Mouse (Mus musculus) midbrain, embryonic 10.5 days (tissue): ENCODE data around the gene Supt6. TPM values are rescaled to one million over a fixed set of nuclear protein-coding genes. Genes with fewer than 3 reads are reported as not detected.

Source experiments
- DNase-seq: peaks from one replicate; pipeline ENCODE4 v3.0.0-alpha.2; 2017; ENCODE audit warnings: low spot score
- H3K27ac ChIP-seq: fragments of 300-500 bp; sonication (generic); replicated peaks from 2 replicates; pipeline ENCODE4 v1.5.1; 2016; ENCODE audit warnings: mild to moderate bottlenecking
- H3K27me3 ChIP-seq: fragments of 300-500 bp; sonication (generic); 2 replicates; pipeline ENCODE4 v1.6.1; 2016; ENCODE audit warnings: low read depth, mild to moderate bottlenecking; ENCODE audit not compliant: poor library complexity, severe bottlenecking
- H3K36me3 ChIP-seq: fragments of 300-500 bp; sonication (generic); 2 replicates; pipeline ENCODE4 v1.6.1; 2016; ENCODE audit warnings: mild to moderate bottlenecking, moderate library complexity
- H3K4me1 ChIP-seq: fragments of 300-500 bp; sonication (generic); 2 replicates; pipeline ENCODE4 v1.6.1; 2016
- H3K4me3 ChIP-seq: fragments of 300-500 bp; sonication (generic); 2 replicates; pipeline ENCODE4 v1.5.1; 2016; ENCODE audit warnings: mild to moderate bottlenecking, moderate library complexity
- H3K9me3 ChIP-seq: fragments of 300-500 bp; sonication (generic); replicated peaks from 2 replicates; pipeline ENCODE4 v1.6.1; 2016; ENCODE audit warnings: mild to moderate bottlenecking
- WGBS: fragments of 180-500 bp; shearing (Covaris S2); methylation state at CpG from one replicate; pipeline ENCODE4 v1.1.7; 2016; 5-methylcytosine and 5-hydroxymethylcytosine counted together
- polyA plus RNA-seq: library from polyadenylated mRNA; unstranded; fragments of >200 nt; fragmentation: Nextera tagmentation; extraction: Ambion mirVana; gene quantifications from 2 replicates; pipeline ENCODE4 v1.2.1, GENCODE M21; 2016

Gene Supt6
- polyA plus RNA-seq, 1 experiment from 2014 or later: 31.9 TPM

DNA sequence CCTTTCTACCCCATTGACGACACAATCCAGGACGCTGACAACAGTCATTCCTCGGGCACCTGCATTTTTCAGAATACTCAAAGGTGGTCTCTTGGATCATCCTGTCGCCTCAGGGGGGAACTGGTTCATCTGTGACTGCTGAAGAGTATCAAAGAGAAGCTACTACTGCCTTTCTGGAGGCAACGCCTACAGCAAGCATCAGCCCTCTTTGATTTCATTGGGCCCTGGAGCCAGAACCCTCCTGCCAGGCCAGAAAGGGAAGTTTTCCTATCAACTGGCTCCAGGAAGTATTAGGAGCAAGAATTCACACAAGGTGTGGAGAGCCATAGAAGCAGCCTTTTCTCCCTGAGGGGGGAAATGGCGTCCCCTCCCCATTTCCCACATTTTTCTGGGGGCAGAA lies 79.1 kb downstream of the Supt6 start:
- Histone ChIP-seq H3K4me3 (no peak overlapping the region; the same call in 1 of the 2 replicates), H3K27ac (no peak overlapping the region), H3K36me3 (peaks cover 21% of the 10 kb centered on the region), H3K9me3 (no peaks in the 10 kb centered on the region), H3K27me3 (peaks cover 22% of the 10 kb centered on the region; the same call in 1 of the 2 replicates), H3K4me1 (peaks cover 47% of the 10 kb centered on the region)
- no peak for DNase-seq
- WGBS: 76% methylated on average over 6 of the region's 6 CpGs

DNA sequence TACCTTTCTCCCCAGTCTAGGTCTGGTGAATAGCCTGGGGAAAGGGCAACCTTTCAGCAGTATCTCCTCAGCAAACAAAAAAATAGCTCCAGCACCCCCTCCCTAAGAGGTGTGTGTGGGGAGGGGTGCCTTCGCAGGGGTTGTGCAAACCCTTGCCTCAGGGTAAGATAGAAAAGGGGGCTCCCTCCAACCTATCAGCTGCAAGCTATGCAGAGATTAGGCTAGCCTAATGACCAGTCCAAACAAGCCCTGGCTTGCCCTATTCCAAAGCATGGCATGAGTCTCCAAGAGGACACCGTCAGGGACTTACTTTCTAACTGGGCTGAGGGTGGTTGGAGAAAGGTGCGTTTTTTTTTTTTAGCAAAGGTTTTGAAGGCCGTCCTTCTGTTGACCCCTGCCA lies 79.6 kb downstream of the Supt6 start:
- Histone ChIP-seq H3K27me3 (peaks cover 22% of the 10 kb centered on the region; the same call in 1 of the 2 replicates), H3K4me1 (peaks cover 49% of the 10 kb centered on the region), H3K27ac (peak overlapping the region; percentile 99), H3K4me3 (peak overlapping the region; percentile 99), H3K36me3 (peaks cover 25% of the 10 kb centered on the region), H3K9me3 (no peaks in the 10 kb centered on the region)
- WGBS: 51% methylated on average over 4 of the region's 4 CpGs
- DNase-seq: no peak

- Histone ChIP-seq H3K36me3 (peaks cover 30% of the 10 kb centered on the region), H3K4me1 (peaks cover 51% of the 10 kb centered on the region), H3K4me3 (peak overlapping the region; percentile 99), H3K9me3 (no peaks in the 10 kb centered on the region), H3K27me3 (peaks cover 22% of the 10 kb centered on the region; the same call in 1 of the 2 replicates), H3K27ac (peak overlapping the region; percentile 99)
- 3% methylated on average over 16 of the region's 16 CpGs for WGBS
- DNase-seq: no peak
These were observed 80.1 kb downstream of the Supt6 start for GRCm38 (mm10) chr11:78165761-78166109.

GRCm38 (mm10) chr11:78164924-78165760 lies 80.6 kb downstream of the Supt6 start, which contains the start of gene Traf4:
Gene Traf4, minus strand, starts transcription at chr11:78165589.
- H3K4me1 ChIP-seq: peaks cover 51% of the 10 kb centered on the region
- peaks cover 36% of the 10 kb centered on the region for H3K36me3 ChIP-seq
- H3K4me3 ChIP-seq: peak within 1 kb of the TSS; percentile 99
- peak within 1 kb of the TSS; percentile 99 for H3K27ac ChIP-seq
- H3K9me3 ChIP-seq: no peaks in the 10 kb centered on the region
- WGBS: 0% methylated on average over 78 of the region's 78 CpGs
- peak; percentile 90 for DNase-seq
- H3K27me3 ChIP-seq: peaks cover 22% of the 10 kb centered on the region; the same call in 1 of the 2 replicates

GRCm38 (mm10) chr11:78164604-78164923 lies 81.2 kb downstream of the Supt6 start:
- peaks cover 52% of the 10 kb centered on the region for H3K4me1 ChIP-seq
- H3K4me3 ChIP-seq: peak overlapping the region; percentile 99
- H3K27me3 ChIP-seq: peaks cover 22% of the 10 kb centered on the region; the same call in 1 of the 2 replicates
- no peaks in the 10 kb centered on the region for H3K9me3 ChIP-seq
- peaks cover 41% of the 10 kb centered on the region for H3K36me3 ChIP-seq
- peak overlapping the region; percentile 99 for H3K27ac ChIP-seq
- DNase-seq: peak; percentile 48
- under 1% methylated on average over 14 of the region's 14 CpGs for WGBS

DNA sequence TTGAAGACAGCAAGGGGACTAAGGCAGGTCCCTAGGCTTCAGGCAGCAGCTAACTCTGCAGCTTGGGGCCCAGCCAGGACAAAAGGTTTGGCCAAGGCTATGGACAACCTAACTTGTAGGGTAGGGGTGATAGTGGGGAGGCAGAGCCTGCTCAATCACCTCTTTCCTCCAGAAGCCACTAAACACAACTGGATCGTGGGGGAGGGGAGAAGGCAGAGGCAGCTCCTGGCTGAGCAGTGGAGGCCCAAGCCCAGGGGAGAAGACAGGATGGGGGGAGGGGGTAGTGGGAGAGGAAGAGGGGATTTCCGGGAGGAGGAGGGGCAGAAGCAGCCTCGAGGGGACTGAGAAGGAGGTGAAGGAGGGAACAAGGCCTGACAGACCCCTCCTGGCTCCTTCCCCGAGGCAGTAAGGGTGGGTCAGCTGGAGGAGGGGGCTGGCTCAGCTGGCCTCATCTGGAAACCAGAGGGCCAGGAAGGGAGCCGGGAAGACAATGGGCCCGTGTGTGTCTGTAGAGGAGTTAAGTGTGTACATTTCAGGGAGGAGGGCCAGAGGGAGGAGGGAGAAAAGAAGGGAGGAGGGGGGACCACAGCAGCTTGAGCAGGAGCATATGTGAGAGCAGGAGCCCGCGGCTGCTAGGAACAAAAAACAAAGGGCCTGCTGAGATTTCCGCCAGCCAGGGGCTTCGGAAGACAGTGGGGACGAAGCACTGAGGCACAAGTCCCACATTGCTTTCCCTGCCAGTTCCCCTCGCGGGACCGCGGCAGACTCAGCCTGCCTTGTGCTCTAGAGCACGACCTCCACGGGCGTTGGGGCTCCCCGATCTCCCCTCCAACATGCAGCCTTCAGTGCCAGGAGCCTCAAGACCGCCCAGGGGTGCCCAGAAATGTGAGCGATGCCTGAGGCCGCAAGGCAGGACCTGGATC lies 81.8 kb downstream of the Supt6 start:
- Histone ChIP-seq H3K36me3 (peaks cover 48% of the 10 kb centered on the region), H3K27me3 (peaks cover 22% of the 10 kb centered on the region; the same call in 1 of the 2 replicates), H3K4me3 (peak overlapping the region; percentile 99), H3K27ac (peak overlapping the region; percentile 99), H3K9me3 (no peaks in the 10 kb centered on the region), H3K4me1 (peaks cover 54% of the 10 kb centered on the region)
- WGBS: under 1% methylated on average over 22 of the region's 22 CpGs
- DNase-seq: peak; percentile 85

DNA sequence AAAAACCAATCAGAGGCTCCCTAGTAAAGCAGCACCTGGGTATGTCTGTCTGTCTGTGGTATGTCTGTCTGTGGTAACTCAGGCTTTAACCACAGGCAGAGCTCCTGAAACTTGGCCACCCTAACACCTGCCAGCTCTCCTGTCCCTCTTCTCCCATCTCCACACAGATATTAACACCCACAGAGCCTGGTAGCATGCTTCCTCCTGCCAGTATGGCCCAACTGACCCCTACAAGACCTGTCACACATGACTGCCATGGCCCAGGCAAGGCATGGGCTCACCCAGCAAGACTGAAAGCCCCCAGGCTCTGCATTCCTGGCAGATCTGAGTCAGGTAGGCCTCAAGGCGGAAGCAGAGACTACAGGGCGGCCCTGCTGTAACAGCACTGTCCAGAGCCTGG lies 82.7 kb downstream of the Supt6 start:
- Histone ChIP-seq H3K4me3 (peak overlapping the region; percentile 99), H3K27me3 (peaks cover 22% of the 10 kb centered on the region; the same call in 1 of the 2 replicates), H3K27ac (peak overlapping the region; percentile 99), H3K36me3 (peaks cover 57% of the 10 kb centered on the region), H3K9me3 (no peaks in the 10 kb centered on the region), H3K4me1 (peaks cover 53% of the 10 kb centered on the region)
- WGBS: 82% methylated on average over 2 of the region's 2 CpGs
- no peak for DNase-seq

DNA sequence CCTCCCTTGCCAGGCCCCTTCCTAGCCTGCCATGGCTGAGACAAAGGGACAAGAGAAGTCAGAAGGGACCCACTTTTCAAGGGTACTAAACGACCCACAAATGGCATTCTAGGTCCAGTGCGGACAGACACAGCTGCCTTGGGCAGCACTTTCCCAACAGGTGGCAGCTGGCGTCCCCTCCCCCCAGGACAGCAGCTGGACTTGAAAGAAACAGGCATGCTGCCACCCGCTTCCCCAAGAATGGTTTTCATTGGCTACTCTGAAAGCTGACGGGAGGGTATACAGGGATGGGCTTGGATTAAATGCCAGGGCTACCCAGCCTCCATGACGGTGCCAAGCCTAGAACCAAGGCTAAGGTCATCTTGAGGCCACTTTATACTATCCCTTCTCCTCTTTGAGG lies 83.3 kb downstream of the Supt6 start:
- 81% methylated on average over 6 of the region's 6 CpGs for WGBS
- DNase-seq: no peak
- Histone ChIP-seq H3K36me3 (peaks cover 62% of the 10 kb centered on the region), H3K9me3 (no peaks in the 10 kb centered on the region), H3K4me1 (peaks cover 49% of the 10 kb centered on the region), H3K27me3 (peaks cover 16% of the 10 kb centered on the region; the same call in 1 of the 2 replicates), H3K27ac (peak overlapping the region; percentile 99; the same call in 1 of the 2 replicates), H3K4me3 (peak overlapping the region; percentile 99)

DNA sequence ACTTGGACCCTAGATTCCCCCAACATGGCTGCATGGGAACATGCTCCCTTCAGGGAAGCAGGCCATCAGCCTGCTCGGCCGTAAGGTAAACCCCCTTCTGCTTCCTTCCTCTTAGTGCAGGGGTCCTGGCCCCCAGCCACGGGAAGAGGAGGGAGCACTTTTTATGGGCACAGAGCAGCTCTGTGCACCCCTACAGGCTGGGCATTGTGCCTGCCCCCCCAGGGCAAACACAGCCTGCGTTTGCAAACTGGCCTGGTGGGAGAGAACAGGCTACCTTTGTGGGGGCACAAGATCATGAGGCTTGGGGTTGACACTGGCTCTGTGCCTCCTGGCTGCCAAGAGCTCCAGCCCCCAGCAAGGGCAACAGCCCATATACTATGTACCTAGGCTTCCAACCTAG lies 83.8 kb downstream of the Supt6 start:
- no peak for DNase-seq
- Histone ChIP-seq H3K4me3 (peak overlapping the region; percentile 99; the same call in 1 of the 2 replicates), H3K27ac (peak overlapping the region; percentile 99), H3K4me1 (peaks cover 49% of the 10 kb centered on the region), H3K36me3 (peaks cover 67% of the 10 kb centered on the region), H3K9me3 (no peaks in the 10 kb centered on the region), H3K27me3 (peaks cover 11% of the 10 kb centered on the region; the same call in 1 of the 2 replicates)
- 84% methylated on average over 4 of the region's 4 CpGs for WGBS

DNA sequence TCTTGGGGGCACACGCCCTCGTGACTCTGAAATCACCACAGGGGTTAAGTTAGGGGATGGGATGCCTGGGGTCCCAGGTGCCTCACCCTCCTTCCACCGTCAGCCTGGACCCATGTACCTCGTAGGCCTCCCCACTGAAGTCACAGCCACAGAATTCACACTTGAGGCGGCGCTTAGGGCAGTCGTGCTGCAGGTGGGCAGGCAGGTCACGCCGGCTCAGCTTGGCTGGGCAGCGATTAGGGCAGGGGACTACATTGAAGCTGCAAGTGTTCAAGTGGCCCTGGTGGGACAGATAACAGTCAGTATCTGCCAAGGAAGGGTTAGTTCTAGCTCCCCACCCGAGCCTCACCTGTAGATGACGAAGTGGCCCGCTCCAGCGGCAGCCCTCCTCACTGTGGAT lies 84.6 kb downstream of the Supt6 start:
- H3K27me3 ChIP-seq: 0 out of 2 replicates have a peak, but pooled peaks cover 3% of the 10 kb centered on the region
- H3K27ac ChIP-seq: no peak overlapping the region
- H3K36me3 ChIP-seq: peaks cover 75% of the 10 kb centered on the region
- no peaks in the 10 kb centered on the region for H3K9me3 ChIP-seq
- DNase-seq: no peak
- H3K4me3 ChIP-seq: 0 out of 2 replicates have a peak overlapping the region, but pooled peaks have one; percentile 4
- H3K4me1 ChIP-seq: peaks cover 43% of the 10 kb centered on the region
- whole genome bisulfite sequencing: 95% methylated on average over 14 of the region's 14 CpGs

DNA sequence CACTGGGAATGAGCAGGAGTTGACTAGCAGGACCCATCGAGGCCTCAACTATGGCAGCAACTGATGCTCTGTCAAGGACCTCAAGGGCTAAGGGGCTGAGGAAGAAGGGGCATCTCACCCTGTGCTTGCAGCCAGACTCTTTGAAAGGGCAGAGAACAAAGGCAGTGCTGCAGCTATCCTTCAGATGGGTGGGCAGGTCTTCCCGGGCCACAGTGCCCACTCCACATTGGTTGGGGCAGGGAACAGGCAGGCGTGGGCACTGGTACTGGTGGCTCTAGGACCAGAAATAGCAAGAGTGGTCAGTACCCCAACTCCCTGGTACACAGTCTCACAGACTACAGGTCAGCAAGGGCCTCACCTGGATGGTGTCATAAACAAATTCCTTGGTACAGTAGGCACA lies 85.1 kb downstream of the Supt6 start:
- 90% methylated on average over 3 of the region's 3 CpGs for WGBS
- no peak for DNase-seq
- no peaks in the 10 kb centered on the region for H3K9me3 ChIP-seq
- no peaks in the 10 kb centered on the region for H3K27me3 ChIP-seq
- H3K27ac ChIP-seq: no peak overlapping the region
- no peak overlapping the region for H3K4me3 ChIP-seq
- H3K4me1 ChIP-seq: peaks cover 38% of the 10 kb centered on the region
- peaks cover 80% of the 10 kb centered on the region for H3K36me3 ChIP-seq

- H3K4me1 ChIP-seq: peaks cover 36% of the 10 kb centered on the region
- no peak for DNase-seq
- H3K36me3 ChIP-seq: peaks cover 85% of the 10 kb centered on the region
These were observed 85.6 kb downstream of the Supt6 start for GRCm38 (mm10) chr11:78160171-78160570.

More at GRCm38 (mm10) chr11:78160171-78160570, 85.6 kb downstream of the Supt6 start:
- Histone ChIP-seq H3K4me3 (peak overlapping the region; percentile 4; the same call in 1 of the 2 replicates), H3K27ac (no peak overlapping the region), H3K27me3 (no peaks in the 10 kb centered on the region), H3K9me3 (no peaks in the 10 kb centered on the region)
- WGBS: 90% methylated on average over 18 of the region's 18 CpGs
